Mouse (Mus musculus) B cell, adult 62 days (primary cell): ENCODE results near the gene Naip1. TPM values are rescaled to one million over a fixed set of nuclear protein-coding genes. Genes with fewer than 3 reads are reported as not detected.

Source experiments
- total RNA-seq: library from RNA; stranded (reverse); gene quantifications from 4 replicates; pipeline ENCODE4 v1.2.4, GENCODE M21; 2023

Naip1 gene
- 0.17 to 0.19 TPM in 2 of 4 replicates, not detected in the others for total RNA-seq

DNA sequence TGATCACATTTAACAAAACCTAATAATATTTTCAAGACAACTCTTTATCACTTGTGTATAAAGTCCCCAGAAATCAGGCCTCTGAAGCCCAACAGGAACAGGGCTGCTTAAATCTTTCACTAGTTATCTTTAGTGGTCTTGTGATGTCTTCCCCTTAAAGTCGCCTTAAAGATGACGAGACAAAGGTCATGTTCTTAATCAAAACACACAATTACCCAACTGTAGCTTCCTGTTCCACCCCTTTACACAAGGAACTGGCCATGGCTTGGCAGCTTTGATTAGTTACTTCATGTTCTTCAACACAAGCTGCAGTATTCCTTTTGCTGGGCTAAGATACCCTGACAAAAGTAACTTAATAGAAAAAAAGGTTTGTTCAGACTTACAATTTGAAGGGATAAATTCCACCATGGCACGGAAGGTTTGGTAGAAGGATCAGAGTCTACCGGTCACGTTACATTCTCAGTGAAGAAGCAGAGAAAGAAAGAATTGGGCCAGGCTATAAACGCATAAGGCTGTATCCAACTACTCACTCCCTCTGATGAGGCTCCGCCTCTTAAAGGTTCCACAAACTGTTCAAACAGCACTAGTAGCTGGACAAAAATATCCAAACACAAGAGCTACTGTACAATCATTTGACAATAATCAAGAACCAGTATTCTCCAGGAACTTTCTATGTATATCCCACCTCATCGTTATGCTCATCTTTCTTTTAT lies at the start of gene Naip1:
TSS of gene Naip1 (minus strand) at position 455 of the 713 bp plus-strand sequence.

DNA sequence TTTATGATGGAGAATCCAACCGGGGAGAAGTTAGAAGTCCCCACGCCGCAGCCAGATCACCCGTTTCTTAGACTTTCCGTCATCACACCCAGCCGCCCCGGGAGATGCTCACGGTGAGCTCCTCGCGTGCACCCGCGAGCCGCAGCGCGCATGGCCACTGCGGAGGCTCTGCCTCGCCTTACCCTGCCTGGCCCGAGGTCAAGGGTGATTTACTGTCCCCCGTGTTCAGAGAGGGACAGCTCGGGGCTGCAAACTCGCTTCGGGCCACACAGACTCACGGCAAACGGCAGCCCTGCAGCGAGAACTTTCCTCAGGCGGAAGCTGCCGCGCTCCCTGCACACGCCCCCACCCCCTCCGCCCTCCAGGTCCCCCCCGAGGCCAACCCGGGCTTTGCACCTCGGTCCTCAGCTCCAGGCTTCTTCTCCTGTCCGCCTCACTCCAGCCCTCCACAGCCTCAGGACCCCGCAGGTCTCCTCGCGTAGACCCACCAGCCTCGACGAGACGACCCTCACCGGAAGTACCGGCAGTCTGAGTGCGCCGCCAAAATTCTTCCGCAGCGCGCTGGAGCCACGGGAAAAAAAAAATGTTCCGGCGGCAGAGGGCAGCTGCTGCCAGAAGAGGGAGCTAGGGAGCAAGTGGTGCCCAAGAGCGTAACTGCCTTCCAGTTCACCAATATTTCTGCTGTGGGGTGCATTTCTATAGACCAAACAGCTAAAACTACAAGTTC lies 39.6 kb upstream of the Naip1 start, which contains the start of gene Gtf2h2:
TSS of gene Gtf2h2 (minus strand) at position 519 of the 727 bp plus-strand sequence.

Other genes with a start within 250 kb of the Naip1 start
- 5.8 to 6.8 TPM (median 6.1 TPM) in 4 replicates for gene Naip5, start 206.5 kb downstream of the Naip1 start, total RNA-seq
- 3.1 to 4.0 TPM (median 3.6 TPM) in 4 replicates for gene Naip6, start 135.2 kb downstream of the Naip1 start, total RNA-seq
- 50.4 to 58.8 TPM (median 52.8 TPM) in 4 replicates for gene Gtf2h2, start 39.7 kb upstream of the Naip1 start, total RNA-seq
- gene Ocln, start 99.8 kb upstream of the Naip1 start, total RNA-seq, result 0.24 TPM in 1 of 4 replicates, not detected in the others
- 9.2 to 15.0 TPM (median 10.3 TPM) in 4 replicates for gene Marveld2, start 164.1 kb upstream of the Naip1 start, total RNA-seq
- 77.6 to 114 TPM (median 112 TPM) in 4 replicates for gene Ak6, start 198.1 kb upstream of the Naip1 start, total RNA-seq
- gene Rad17, start 198.2 kb upstream of the Naip1 start, total RNA-seq, result 30.3 to 33.0 TPM (median 31.0 TPM) in 4 replicates
- 17.9 to 39.0 TPM (median 26.3 TPM) in 4 replicates for gene Taf9, start 198.7 kb upstream of the Naip1 start, total RNA-seq
- gene Ccdc125, start 216.8 kb upstream of the Naip1 start, total RNA-seq, result 13.0 to 15.8 TPM (median 13.8 TPM) in 4 replicates